Mouse (Mus musculus) brain, embryonic 14.5 days (tissue): ENCODE measurements around the gene Pdilt. TPM values are rescaled to one million over a fixed set of nuclear protein-coding genes. Genes with fewer than 3 reads are reported as not detected.

ENCODE experiments used
- DNase-seq: peaks from one replicate; pipeline ENCODE4 v3.0.0-alpha.2; 2011; ENCODE audit warnings: low read depth
- CTCF ChIP-seq: fragments of 200-500 bp; IDR thresholded peaks from 2 replicates; pipeline ENCODE4 v1.5.1; 2012; ENCODE audit warnings: inconsistent platforms, mild to moderate bottlenecking, moderate library complexity, borderline replicate concordance; ENCODE audit not compliant: insufficient read depth, insufficient read length; ENCODE audit errors: extremely low read depth
- POLR2A ChIP-seq: fragments of 200-500 bp; IDR thresholded peaks from 2 replicates; pipeline ENCODE4 v1.6.1; 2012; ENCODE audit warnings: mild to moderate bottlenecking, inconsistent platforms, borderline replicate concordance; ENCODE audit not compliant: poor library complexity, insufficient read depth, insufficient read length, severe bottlenecking; ENCODE audit errors: extremely low read depth
- polyA plus RNA-seq: library from polyadenylated mRNA; depleted of rRNA; stranded (reverse); fragments of >200 nt; gene quantifications from 2 replicates; pipeline ENCODE4 v1.2.3, GENCODE M21; 2012; rRNA removed

Pdilt gene
- polyA plus RNA-seq, result 0.22 TPM in 1 of 2 replicates, not detected in the other

DNA sequence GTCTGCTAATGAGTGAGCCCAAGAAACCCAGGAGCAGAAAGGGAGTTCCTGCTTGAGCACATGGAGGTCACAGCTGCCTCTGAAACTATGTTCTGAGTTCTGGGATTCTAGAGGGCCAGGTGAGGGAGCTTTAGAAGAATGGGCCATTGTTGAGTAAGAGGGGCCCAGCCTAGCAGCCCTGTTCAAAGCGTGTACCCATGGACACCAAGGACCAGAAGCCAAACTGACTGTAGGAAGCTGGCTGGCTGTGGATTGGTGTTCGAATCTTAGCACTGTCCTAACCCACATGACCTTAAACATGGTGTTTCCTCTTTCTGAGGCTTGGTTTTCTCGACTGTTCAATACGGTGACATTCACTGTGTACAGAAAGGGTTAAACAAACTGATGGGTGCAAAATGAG is at the start of gene Pdilt:
Gene Pdilt, minus strand, starts transcription at position 101 of the 400 bp plus-strand sequence.
- DNase-seq, result no peak
- TF ChIP-seq POLR2A (no peak), CTCF (no peak)

DNA sequence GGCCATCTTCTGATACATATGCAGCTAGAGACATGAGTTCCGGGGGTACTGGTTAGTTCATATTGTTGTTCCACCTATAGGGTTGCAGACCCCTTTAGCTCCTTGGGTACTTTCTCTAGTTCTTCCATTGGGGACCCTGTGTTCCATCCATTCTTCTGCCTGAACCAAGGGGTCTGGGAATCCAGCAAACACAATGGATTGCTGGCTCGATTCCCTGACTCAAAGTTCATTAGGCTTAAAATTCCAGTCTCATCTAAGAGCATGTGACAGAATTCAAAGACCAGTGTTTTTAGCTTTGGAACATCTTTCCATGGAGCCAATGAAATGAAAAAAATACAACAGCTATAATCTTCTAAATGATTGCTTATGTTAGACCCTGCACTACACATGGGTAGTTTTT is 39.2 kb upstream of the Pdilt start:
- DNase-seq, result peak; percentile 0

DNA sequence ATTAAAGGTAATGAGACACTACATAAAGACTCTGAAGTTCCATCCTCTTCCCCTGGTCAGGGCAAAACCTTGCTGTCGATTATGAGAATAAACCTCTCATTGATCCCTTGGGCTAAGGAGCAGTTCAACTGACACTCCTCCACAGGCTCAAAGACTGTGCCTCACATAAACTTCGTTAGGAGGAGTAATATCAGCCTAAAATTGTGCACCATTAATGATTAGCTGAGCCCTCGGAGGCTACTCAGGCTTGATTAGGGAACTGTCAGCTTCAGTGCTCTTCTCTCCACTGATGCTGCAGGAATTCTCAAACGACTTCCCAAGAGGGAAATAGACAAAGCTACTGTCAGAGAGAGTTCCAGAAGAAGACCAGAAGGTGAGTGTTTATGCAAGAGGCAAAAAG is 38.2 kb upstream of the Pdilt start:
- TF ChIP-seq POLR2A, result no peak
- TF ChIP-seq CTCF, result no peak
- no peak for DNase-seq

DNA sequence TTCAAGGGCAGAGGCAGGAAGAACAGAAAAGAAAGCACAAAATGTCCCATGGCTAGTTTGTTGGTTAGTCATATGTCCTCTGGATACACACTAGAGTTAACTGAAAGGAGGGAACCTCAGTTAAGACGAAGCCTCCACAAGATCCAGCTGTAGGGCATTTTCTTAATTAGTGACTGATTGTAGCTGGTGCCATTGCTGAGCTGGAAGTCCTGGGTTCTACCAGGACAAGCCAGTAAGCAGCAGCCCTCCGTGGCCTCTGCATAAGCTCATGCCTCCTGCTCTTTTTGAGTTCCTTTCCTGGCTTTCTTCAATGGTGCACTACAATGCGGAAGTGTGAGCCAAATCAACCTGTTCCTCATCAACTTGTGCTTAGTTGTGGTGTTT is 37.2 kb upstream of the Pdilt start:
- TF ChIP-seq POLR2A (no peak), CTCF (no peak)
- DNase-seq, result no peak

DNA sequence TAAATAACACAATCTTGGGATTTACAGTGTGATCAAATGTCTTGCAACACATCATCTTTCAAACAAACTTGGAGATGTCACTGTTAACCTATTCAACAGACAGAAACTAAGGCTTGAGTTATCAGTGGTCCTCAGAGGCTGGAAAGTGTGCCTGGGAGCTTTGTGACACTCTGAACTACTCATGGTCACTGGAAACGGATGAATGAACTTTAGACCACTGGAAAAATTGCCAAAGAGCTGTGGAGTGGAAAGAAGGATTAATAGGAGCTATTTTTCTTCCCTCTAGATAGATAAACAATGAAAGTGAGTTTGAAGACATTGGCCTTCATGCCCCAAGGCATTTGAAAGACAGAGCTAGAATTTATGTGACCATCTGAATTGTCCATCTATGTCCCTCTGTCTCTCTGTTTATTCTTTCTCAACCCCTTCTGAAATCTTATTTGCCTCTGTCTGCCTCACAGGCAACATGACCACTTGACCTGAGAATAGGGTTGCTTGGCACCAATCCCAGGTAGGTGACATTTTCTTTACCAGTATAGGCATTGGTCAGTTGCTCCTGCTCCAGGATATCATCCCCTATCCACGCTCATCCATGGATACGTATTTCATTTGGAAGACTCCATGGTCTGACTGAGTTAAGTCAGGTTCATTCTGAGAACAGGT is 36.6 kb upstream of the Pdilt start:
- TF ChIP-seq POLR2A (no peak), CTCF (no peak)
- no peak for DNase-seq

DNA sequence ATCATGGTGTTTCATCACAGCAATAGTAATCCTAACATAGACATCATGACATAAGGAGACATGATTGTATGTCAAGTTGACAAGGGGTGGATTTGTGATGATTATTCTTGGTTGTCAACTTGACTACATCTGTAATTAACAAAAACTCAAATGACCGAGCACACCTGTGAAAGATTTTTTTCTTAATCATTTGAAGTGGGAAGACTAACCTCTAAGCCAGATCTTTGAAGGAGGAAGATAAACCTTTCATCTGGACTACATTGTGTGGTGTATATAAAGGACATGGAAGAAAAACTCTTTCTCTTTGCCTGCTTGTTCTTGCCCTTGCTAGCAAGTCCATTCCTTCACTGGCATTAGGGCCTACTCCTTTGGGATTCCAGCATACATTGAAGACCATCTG is 30.8 kb upstream of the Pdilt start, which contains the start of gene Acsm2:
Gene Acsm2, plus strand, starts transcription at position 301 of the 400 bp plus-strand sequence.
- no peak for TF ChIP-seq POLR2A
- no peak for TF ChIP-seq CTCF

DNA sequence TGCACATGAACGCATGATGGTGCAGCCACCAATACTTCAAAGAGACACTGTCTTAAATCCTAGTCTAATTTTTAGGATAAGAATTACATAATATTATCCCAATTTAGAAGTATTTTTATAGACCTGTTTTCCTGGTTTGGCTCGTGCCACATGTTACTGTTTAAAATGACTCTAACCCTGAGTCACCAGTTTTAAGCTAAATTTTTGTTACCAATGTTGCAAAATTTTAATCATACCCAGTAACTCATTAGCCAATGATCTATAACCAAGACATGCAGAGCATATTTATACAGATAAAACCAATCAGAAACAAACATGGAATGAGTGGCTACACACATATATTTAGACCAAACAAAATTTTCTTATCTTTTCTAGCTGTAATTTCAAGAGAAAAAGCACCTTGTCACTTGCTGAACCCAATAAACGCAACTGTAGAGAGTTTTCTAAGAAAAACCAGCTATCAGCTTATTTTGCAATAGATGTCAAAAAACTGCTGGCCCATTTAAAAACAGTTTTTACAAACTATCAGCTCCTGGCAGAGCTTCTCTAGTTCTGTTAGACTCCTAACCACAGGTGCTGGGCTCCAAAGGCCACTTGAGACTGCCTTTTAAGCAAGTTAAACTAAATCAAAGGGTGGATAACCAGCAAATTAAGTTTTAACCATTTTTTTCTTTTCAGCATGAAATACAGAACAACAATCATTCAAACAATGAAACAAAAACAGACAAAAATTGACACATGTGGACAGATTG is 27.4 kb upstream of the Pdilt start:
- DNase-seq, result no peak
- TF ChIP-seq POLR2A (no peak), CTCF (no peak)

More for the DNA sequence above, 30.8 kb upstream of the Pdilt start, which contains the start of gene Acsm2:
- DNase-seq, result no peak

DNA sequence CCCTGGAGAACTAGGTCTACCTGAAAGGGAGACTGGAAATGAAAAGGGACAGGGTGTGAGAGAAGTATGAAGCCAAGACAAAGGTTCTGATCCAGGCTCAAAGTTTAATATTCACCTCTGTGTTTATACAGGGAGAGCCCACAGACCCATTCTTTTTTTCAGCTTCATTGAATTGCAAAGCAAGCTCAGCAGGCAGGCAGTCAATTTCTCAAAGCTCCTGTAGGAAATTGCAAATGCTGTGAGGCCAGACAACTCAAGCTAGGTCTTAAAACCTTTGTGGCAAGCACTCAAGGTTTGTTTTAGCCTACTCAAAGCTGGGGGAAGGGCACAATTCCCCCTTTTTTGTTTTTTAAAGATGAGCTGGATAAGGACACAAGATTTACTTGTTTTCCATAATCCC is 22.3 kb upstream of the Pdilt start:
- no peak for DNase-seq
- TF ChIP-seq POLR2A (no peak), CTCF (no peak)

DNA sequence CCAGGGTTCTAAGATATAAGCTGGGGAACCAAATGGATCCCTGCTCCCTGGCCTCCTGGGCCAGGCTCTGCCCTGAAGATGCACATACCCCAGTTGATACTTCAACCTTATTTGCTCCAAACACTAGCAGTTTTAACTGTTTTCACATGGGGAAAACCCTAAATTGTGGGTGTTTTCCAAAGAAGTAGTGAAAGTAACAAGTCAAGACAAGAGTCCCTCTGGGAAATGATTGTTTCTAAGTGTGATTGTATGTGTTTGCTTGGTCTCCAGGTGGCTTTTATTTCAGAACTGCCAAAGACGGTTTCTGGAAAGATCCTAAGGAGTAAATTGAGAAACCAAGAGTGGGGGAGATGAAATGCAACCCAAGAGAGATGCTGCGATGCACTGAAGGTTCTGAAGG is 19.2 kb upstream of the Pdilt start:
- TF ChIP-seq POLR2A (no peak), CTCF (no peak)
- no peak for DNase-seq

DNA sequence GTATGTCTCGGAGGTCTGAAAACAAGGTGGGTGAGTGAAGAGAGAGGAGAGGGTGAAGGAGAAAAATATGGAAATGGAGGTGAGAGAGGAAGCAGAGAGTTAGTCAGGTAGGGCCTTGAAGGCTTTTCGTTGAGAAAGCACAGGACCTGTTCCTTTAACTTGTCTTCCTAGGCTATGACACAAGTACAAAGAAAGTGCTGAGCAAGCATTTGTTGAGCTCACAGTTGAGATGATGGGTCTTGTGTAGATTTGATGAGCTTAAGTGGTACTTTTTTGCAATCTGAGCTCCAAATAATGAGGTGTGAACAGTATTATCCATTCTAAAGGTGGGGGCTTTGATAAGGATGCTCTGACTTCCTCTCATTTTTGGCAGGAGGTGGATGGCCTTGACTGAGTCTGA is 11.1 kb upstream of the Pdilt start:
- DNase-seq, result no peak
- TF ChIP-seq CTCF, result no peak

DNA sequence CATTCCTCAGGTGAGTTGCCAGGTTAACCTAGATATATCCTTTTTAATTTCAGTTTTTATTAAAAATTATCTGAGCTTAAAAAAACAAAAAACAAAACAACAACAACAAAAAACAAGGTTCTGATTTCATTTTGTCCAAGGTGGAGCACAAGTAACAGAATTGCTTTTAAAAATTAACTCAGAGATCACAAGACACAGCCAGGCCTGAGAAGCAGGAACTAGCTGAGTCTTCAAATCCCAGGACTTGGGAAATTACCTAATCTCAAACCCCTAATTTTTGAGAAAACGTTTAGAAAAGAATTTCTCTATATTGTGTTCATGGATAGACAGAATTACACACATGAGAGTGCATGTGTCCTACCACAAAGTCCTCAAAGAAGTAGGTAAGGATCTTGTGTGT is 9.6 kb upstream of the Pdilt start:
- no peak for DNase-seq
- TF ChIP-seq POLR2A, result no peak
- no peak for TF ChIP-seq CTCF

DNA sequence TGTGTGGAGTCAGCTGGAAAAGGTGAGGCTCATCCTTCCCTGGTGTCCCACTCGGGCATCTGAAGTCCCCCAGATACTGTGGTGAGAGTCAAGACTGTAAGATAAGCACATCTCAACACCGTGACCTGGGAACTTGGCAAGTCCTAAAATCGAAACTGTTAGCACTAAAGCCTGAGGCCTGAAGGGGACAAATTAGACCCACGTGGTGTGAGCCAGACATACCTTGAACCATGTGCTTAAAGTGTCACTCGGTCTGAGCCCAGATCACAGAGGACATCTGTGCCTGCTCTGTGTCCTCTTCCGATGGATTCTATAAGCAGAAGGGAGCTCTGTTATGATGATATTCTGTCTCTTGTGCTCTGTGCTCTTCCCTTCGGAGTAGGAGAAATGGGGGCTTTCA is 5.3 kb upstream of the Pdilt start:
- DNase-seq, result no peak
- TF ChIP-seq POLR2A (no peak), CTCF (no peak)

DNA sequence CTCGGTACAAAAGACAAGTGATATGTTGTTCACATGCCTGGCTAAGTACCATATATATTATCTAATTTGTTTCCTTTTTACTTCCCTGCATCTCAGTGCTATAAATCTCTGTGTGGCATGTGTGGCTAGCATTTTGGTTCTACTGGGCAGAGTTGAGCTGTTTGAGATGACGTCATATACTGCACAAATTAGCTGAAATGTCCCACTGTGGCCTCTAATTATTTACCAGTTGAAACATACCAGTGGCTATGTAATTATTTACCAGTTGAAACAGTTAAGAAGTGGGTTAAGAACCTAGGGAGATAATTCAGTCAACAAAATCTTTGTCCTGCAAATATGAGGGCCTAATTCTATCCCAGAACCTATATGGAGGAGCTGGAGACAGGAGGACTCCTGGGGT is 4.3 kb upstream of the Pdilt start:
- DNase-seq, result peak; percentile 7
- no peak for TF ChIP-seq POLR2A
- TF ChIP-seq CTCF, result no peak

DNA sequence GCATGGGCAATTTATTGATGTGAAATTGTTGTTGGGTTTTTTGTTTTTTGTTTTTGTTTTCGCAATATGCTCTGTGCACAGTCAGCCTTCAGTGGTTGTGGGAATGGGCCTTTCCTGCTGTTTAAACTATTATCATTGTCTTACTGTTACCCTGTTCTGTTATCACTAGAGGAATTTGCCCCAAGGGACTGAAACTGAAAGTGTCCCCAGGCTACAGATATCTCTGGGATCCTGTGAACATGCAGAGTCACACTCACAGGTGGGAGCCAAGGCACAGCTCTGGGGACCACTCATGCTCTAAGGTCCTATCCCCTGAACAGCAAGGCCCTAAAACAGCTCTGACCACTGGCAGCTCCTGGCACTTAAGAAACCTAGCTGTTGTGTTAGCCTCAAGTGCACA is 3.8 kb upstream of the Pdilt start:
- DNase-seq, result no peak
- TF ChIP-seq POLR2A, result no peak
- TF ChIP-seq CTCF, result no peak
